Mouse (Mus musculus): Measurements from ENCODE around the gene Peli1. TPM values are rescaled to one million over a fixed set of nuclear protein-coding genes. Genes with fewer than 3 reads are reported as not detected.
"Not testable (repeated sequence)": the region's sequence is repeated elsewhere in the genome, so short reads cannot be mapped to it uniquely, and the experiment has no call there.

Peli1 gene
- polyA plus RNA-seq, 1 experiment from 2014 or later: 104 TPM

DNA sequence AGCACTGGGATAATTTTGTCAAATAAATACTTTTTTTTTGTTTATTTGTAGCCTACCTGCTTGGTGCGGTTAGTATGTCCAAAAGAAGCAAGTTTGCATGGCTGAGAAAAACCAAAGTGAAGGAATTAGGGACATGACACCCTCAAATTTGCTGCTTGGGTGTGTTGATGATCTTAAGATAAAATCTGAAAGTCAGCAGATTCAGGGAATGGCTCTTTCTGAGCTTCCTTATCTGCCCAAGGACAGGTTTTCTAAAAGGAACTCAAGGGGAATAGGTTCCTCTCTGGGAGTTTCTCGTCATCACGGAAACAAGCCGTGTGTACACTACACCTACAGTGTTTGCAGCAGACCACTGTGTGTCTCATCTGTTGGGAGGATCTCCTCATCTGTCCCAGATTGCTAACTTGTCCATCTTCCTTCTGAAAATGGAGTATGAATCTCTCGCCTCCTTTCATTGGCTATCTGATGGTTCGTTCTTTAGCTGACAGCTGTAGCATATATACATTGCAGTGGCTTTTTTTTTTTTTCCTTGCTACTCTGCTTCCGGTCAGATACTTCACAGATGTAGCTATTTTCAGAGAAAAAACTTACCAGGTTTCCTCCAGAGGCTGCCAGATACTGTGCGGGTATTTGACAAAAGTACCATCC, 88.0 kb downstream of the Peli1 start:
- DNase-seq: no peak
- no peak overlapping the region for H3K27ac ChIP-seq (replicated peaks; ENCODE audit: low read depth, low read length)
- H3K9ac ChIP-seq (replicated peaks; ENCODE audit: low read length): no peak overlapping the region
- H3K36me3 ChIP-seq (ENCODE audit: control insufficient read depth, insufficient read depth, low read length): no peaks in the 10 kb centered on the region
- no peaks in the 10 kb centered on the region for H3K4me1 ChIP-seq (ENCODE audit: control insufficient read depth, insufficient read depth, low read length)
- 92% methylated on average over 8 of the region's 8 CpGs for WGBS
- no peak overlapping the region for H3K4me3 ChIP-seq (replicated peaks; ENCODE audit: low read depth, low read length)
- ATAC-seq (ENCODE audit: low FRiP score, low TSS enrichment): no peak
- no peaks in the 10 kb centered on the region for H3K9me3 ChIP-seq (ENCODE audit: control insufficient read depth, low read length)
- no peak overlapping the region for H3K4me2 ChIP-seq (ENCODE audit: low read length)
- H3K27me3 ChIP-seq (ENCODE audit: control insufficient read depth, insufficient read depth, low read length): no peaks in the 10 kb centered on the region

DNA sequence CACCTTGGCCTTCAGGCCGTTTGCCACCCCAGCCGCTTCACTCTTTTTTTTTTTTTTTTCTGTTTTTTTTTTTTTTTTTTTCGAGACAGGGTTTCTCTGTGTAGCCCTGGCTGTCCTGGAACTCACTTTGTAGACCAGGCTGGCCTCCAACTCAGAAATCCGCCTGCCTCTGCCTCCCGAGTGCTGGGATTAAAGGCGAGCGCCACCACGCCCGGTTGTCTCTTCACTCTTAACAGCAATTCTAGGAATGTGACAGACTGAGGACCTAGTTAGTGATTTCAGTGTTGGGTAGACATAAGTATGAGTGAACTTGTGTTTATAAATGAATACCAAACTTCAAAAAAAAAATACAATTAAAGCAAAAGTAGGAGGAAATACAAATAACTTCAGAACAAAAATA, 88.8 kb downstream of the Peli1 start:
- not testable (repeated sequence) for H3K4me3 ChIP-seq (replicated peaks; ENCODE audit: low read depth, low read length); H3K27ac ChIP-seq (replicated peaks; ENCODE audit: low read depth, low read length); H3K27me3 ChIP-seq (ENCODE audit: control insufficient read depth, insufficient read depth, low read length); DNase-seq; H3K4me2 ChIP-seq (ENCODE audit: low read length); H3K36me3 ChIP-seq (ENCODE audit: control insufficient read depth, insufficient read depth, low read length); H3K9me3 ChIP-seq (ENCODE audit: control insufficient read depth, low read length); H3K9ac ChIP-seq (replicated peaks; ENCODE audit: low read length); H3K4me1 ChIP-seq (ENCODE audit: control insufficient read depth, insufficient read depth, low read length); ATAC-seq (ENCODE audit: low FRiP score, low TSS enrichment)
- WGBS: 96% methylated on average over 8 of the region's 9 CpGs

DNA sequence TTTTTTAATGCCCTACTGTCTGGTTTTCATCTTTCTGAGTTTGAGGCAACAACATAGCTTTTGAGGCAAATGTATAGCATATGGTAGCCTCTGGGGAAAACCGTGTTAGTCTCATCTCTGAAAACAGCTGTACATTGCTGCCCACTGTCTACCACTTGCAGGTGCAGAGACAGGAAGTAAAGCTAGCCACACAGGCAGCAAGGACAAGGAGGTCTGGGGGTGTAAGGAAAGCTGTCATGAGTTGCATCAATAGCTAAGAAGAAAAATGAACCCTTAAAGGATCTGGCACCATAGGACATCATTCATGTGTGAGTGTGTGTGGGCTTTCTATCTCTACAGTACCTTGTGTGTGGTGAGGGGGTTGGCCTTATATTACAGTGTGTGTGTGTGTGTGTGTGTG, 89.6 kb downstream of the Peli1 start:
- H3K4me3 ChIP-seq (replicated peaks; ENCODE audit: low read depth, low read length): no peak overlapping the region
- H3K9ac ChIP-seq (replicated peaks; ENCODE audit: low read length): no peak overlapping the region
- no peaks in the 10 kb centered on the region for H3K4me1 ChIP-seq (ENCODE audit: control insufficient read depth, insufficient read depth, low read length)
- 76% methylated on average over 1 of the region's 1 CpGs for WGBS
- no peaks in the 10 kb centered on the region for H3K27me3 ChIP-seq (ENCODE audit: control insufficient read depth, insufficient read depth, low read length)
- no peaks in the 10 kb centered on the region for H3K36me3 ChIP-seq (ENCODE audit: control insufficient read depth, insufficient read depth, low read length)
- no peaks in the 10 kb centered on the region for H3K9me3 ChIP-seq (ENCODE audit: control insufficient read depth, low read length)
- DNase-seq: no peak
- no peak overlapping the region for H3K27ac ChIP-seq (replicated peaks; ENCODE audit: low read depth, low read length)
- H3K4me2 ChIP-seq (ENCODE audit: low read length): no peak overlapping the region
- ATAC-seq (ENCODE audit: low FRiP score, low TSS enrichment): no peak

DNA sequence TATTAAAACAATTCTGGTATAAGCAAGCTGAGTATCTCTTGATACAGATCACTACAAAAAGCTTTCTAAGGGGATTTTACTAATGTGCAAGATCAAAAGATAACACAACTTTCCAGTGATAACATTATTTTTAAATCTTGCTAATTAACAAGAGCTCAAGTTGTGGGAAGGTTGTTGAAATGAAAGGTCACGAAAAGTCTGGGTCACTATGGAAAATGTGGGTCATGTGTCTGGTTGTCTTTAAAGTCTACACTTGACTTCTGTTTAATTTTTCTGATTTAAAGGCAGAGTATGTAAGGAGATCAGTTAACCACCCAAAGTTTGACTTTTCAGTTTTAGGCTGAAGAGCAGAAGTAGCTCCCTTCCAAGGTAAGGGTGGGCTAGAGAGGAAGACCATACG, 90.5 kb downstream of the Peli1 start:
- Histone ChIP-seq H3K9me3 (ENCODE audit: control insufficient read depth, low read length) (no peaks in the 10 kb centered on the region), H3K4me2 (ENCODE audit: low read length) (no peak overlapping the region), H3K4me1 (ENCODE audit: control insufficient read depth, insufficient read depth, low read length) (no peaks in the 10 kb centered on the region), H3K4me3 (replicated peaks; ENCODE audit: low read depth, low read length) (no peak overlapping the region), H3K27me3 (ENCODE audit: control insufficient read depth, insufficient read depth, low read length) (no peaks in the 10 kb centered on the region), H3K36me3 (ENCODE audit: control insufficient read depth, insufficient read depth, low read length) (no peaks in the 10 kb centered on the region), H3K9ac (replicated peaks; ENCODE audit: low read length) (no peak overlapping the region), H3K27ac (replicated peaks; ENCODE audit: low read depth, low read length) (no peak overlapping the region)
- no peak for DNase-seq
- no peak for ATAC-seq (ENCODE audit: low FRiP score, low TSS enrichment)
- 97% methylated on average over 2 of the region's 2 CpGs for WGBS

DNA sequence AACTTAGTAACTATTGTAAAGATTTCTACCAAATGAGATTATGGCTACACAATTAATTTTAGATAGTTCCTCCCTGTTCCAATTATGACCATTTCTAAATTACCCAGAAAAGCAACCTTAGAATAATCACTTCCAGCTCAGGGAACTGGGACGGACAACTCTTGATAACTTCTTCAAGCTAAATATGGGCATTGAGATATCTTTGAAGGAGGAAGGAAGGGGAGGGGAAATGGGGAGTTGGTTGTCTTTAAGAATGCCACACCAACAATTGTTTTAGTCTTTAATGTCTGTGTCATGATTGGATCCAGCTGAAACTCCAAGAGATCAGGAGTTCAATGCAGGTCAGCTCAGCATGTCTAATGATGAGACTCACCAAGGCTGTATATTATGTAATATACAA, 91.6 kb downstream of the Peli1 start:
- H3K4me1 ChIP-seq (ENCODE audit: control insufficient read depth, insufficient read depth, low read length): no peaks in the 10 kb centered on the region
- ATAC-seq (ENCODE audit: low FRiP score, low TSS enrichment): no peak
- no peak overlapping the region for H3K9ac ChIP-seq (replicated peaks; ENCODE audit: low read length)
- no peaks in the 10 kb centered on the region for H3K36me3 ChIP-seq (ENCODE audit: control insufficient read depth, insufficient read depth, low read length)
- H3K4me2 ChIP-seq (ENCODE audit: low read length): no peak overlapping the region
- H3K9me3 ChIP-seq (ENCODE audit: control insufficient read depth, low read length): no peaks in the 10 kb centered on the region
- no peak overlapping the region for H3K27ac ChIP-seq (replicated peaks; ENCODE audit: low read depth, low read length)
- H3K27me3 ChIP-seq (ENCODE audit: control insufficient read depth, insufficient read depth, low read length): no peaks in the 10 kb centered on the region
- 70% methylated on average over 1 of the region's 1 CpGs for WGBS
- no peak for DNase-seq
- H3K4me3 ChIP-seq (replicated peaks; ENCODE audit: low read depth, low read length): no peak overlapping the region

DNA sequence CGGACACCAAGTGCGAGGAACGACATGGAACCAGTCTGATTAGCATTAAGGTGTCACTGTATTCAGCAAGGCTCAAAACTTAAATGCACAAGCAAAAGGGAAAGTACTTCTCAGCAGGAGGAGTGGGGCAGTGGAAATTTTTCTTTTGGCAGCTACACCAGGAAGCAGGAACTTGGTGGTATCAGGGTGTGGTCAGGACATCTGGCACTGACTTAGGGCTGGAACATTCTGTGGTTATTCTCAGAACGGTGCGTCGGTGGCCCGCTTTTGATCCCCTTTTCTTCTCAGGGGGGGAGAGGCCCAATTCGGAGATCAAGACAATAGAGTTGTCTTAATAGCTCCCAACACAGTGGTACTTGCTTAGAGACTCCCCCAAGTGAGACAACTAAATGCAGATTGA, 100.7 kb downstream of the Peli1 start:
- not testable (repeated sequence) for H3K36me3 ChIP-seq (ENCODE audit: control insufficient read depth, insufficient read depth, low read length); H3K4me2 ChIP-seq (ENCODE audit: low read length); H3K27ac ChIP-seq (replicated peaks; ENCODE audit: low read depth, low read length); DNase-seq; H3K4me3 ChIP-seq (replicated peaks; ENCODE audit: low read depth, low read length); H3K27me3 ChIP-seq (ENCODE audit: control insufficient read depth, insufficient read depth, low read length); H3K9me3 ChIP-seq (ENCODE audit: control insufficient read depth, low read length); ATAC-seq (ENCODE audit: low FRiP score, low TSS enrichment); H3K4me1 ChIP-seq (ENCODE audit: control insufficient read depth, insufficient read depth, low read length); H3K9ac ChIP-seq (replicated peaks; ENCODE audit: low read length)
- 96% methylated on average over 8 of the region's 8 CpGs for WGBS

DNA sequence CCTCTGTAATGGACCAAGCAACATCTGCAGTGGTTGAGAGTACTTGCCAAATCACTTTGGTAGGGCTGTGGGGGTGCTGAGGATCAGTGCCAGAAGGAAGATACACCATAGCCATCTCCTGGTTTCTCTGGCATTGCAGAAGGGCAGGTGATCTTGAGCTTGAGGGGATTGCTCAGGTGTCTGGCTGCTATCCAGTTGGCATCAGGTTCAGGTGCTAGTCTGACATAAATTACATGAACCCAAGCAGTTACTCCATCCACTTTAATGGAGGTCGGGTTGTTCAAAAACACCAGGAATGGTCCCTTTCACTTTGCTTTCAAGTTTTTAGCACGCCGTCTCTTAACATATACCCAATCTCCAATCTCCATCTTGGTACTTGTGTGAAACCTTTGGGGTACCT, 103.8 kb downstream of the Peli1 start:
- H3K4me1 ChIP-seq (ENCODE audit: control insufficient read depth, insufficient read depth, low read length): no peaks in the 10 kb centered on the region
- DNase-seq (no peak), ATAC-seq (ENCODE audit: low FRiP score, low TSS enrichment) (no peak; the same call in 1 of the 2 replicates)
- H3K4me2 ChIP-seq (ENCODE audit: low read length): no peak overlapping the region
- no peak overlapping the region for H3K4me3 ChIP-seq (replicated peaks; ENCODE audit: low read depth, low read length)
- no peak overlapping the region for H3K27ac ChIP-seq (replicated peaks; ENCODE audit: low read depth, low read length)
- H3K9ac ChIP-seq (replicated peaks; ENCODE audit: low read length): no peak overlapping the region
- no peaks in the 10 kb centered on the region for H3K9me3 ChIP-seq (ENCODE audit: control insufficient read depth, low read length)
- 97% methylated on average over 3 of the region's 3 CpGs for WGBS
- H3K36me3 ChIP-seq (ENCODE audit: control insufficient read depth, insufficient read depth, low read length): no peaks in the 10 kb centered on the region
- no peaks in the 10 kb centered on the region for H3K27me3 ChIP-seq (ENCODE audit: control insufficient read depth, insufficient read depth, low read length)

Other genes starting within 250 kb of the Peli1 start
- gene Vps54, start 148.0 kb downstream of the Peli1 start, polyA plus RNA-seq (2014; fragmentation: Nextera tagmentation; extraction: Ambion mirVana): 13.7 and 14.0 TPM in 2 replicates